In the genomic region with DNA sequence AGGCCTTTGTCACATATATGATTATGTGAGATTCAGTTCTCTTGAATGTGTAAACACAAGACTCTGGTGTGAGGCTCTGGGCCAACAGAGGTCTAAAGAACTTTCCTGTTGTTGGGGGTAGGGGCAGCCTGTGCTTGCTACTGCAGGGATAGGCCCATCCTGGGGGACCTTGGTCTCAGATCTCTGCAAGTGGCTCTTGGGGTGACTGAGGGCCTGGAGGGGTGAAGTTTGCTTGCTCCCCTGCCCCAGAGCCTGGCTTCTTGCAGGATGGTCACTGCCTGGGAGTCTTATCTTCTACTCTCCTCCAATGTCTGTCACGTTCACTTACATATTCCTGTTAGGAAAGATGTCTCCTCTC, we compare ENCODE assay signal across 9 mouse cellular contexts.
DNase-seq lines count a peak whose midpoint lies in the region; ATAC-seq and TF ChIP-seq lines count a peak whose summit lies in the region.
"Had no signal": no experiment of that assay in that cellular context is flagged by ENCODE, and none has a peak within 500 bp of the region (broad histone marks: within the 10 kb centered on the region; RNA-seq: fewer than 3 reads in every experiment).

No protein-coding gene starts in this region.

- no peaks in the 10 kb centered on the region for H3K9me3 ChIP-seq in heart, embryonic 10.5 days
- H3K9me3 ChIP-seq in ES-Bruce4 (replicated peaks; ENCODE audit: control insufficient read depth, insufficient read depth, low read length, poor library complexity, severe bottlenecking), result no peaks in the 10 kb centered on the region
- H3K9me3 ChIP-seq in forebrain, embryonic 16.5 days (ENCODE audit: control insufficient read depth, low read length), result no peaks in the 10 kb centered on the region
- no peaks in the 10 kb centered on the region for H3K9me3 ChIP-seq in limb, embryonic 14.5 days (ENCODE audit: control insufficient read depth, low read length)

- H3K9ac ChIP-seq in ES-Bruce4 (ENCODE audit: low read depth, poor library complexity, severe bottlenecking), result peak overlapping the region; percentile 38
- no peak overlapping the region for H3K9ac ChIP-seq in forebrain, embryonic 16.5 days (replicated peaks; ENCODE audit: low read depth, low read length)
- H3K9ac ChIP-seq in limb, embryonic 14.5 days (ENCODE audit: low read depth, low read length, severe bottlenecking), result peak overlapping the region; percentile 16; the same call in 1 of the 2 replicates

- peak; percentile 30 for ATAC-seq in forebrain, embryonic 16.5 days
- no peak for ATAC-seq in limb, embryonic 14.5 days (ENCODE audit: low FRiP score, low read depth)
- no peak for ATAC-seq in granulocyte monocyte progenitor cell, adult 5-6 weeks (replicated peaks; ENCODE audit: poor library complexity, severe bottlenecking)

- no peak for DNase-seq in heart, embryonic 10.5 days (ENCODE audit: low spot score)
- no peak for DNase-seq in heart, postnatal 36 days
- DNase-seq in limb, embryonic 14.5 days (ENCODE audit: low spot score), result no peak
- no peak for DNase-seq in cerebellum, adult 11-12 months
- no peak for DNase-seq in retina, postnatal 1 day
- DNase-seq: gastrocnemius, postnatal 14 days had no signal

- H3K4me1 ChIP-seq in heart, embryonic 10.5 days, result peaks cover 24% of the 10 kb centered on the region
- H3K4me1 ChIP-seq in ES-Bruce4 (ENCODE audit: control insufficient read depth, insufficient read depth, low read length), result peaks cover 13% of the 10 kb centered on the region
- peaks cover 17% of the 10 kb centered on the region for H3K4me1 ChIP-seq in forebrain, embryonic 16.5 days (replicated peaks; ENCODE audit: control insufficient read depth, insufficient read depth, low read length)
- H3K4me1 ChIP-seq in limb, embryonic 14.5 days (ENCODE audit: control insufficient read depth, insufficient read depth, low read length), result peaks cover 28% of the 10 kb centered on the region

- no peak overlapping the region for H3K4me3 ChIP-seq in heart, embryonic 10.5 days
- no peak overlapping the region for H3K4me3 ChIP-seq in ES-Bruce4 (ENCODE audit: low read depth, low read length)
- H3K4me3 ChIP-seq in forebrain, embryonic 16.5 days (replicated peaks; ENCODE audit: low read length), result no peak overlapping the region
- no peak overlapping the region for H3K4me3 ChIP-seq in limb, embryonic 14.5 days (replicated peaks; ENCODE audit: low read length)

- WGBS in heart, embryonic 10.5 days, result 39% methylated on average over 1 of the region's 1 CpGs
- WGBS in forebrain, embryonic 16.5 days, result 86% methylated on average over 1 of the region's 1 CpGs
- WGBS in limb, embryonic 14.5 days, result 81% methylated on average over 1 of the region's 1 CpGs

- H3K36me3 ChIP-seq in heart, embryonic 10.5 days, result no peaks in the 10 kb centered on the region
- H3K36me3 ChIP-seq in ES-Bruce4 (ENCODE audit: control insufficient read depth, insufficient read depth, low read length, poor library complexity, severe bottlenecking), result no peaks in the 10 kb centered on the region
- no peaks in the 10 kb centered on the region for H3K36me3 ChIP-seq in forebrain, embryonic 16.5 days (ENCODE audit: control insufficient read depth, insufficient read depth)
- no peaks in the 10 kb centered on the region for H3K36me3 ChIP-seq in limb, embryonic 14.5 days (ENCODE audit: control insufficient read depth, insufficient read depth, low read length)

- no peaks in the 10 kb centered on the region for H3K27me3 ChIP-seq in heart, embryonic 10.5 days (ENCODE audit: insufficient read depth, poor library complexity, severe bottlenecking)
- H3K27me3 ChIP-seq in ES-Bruce4 (ENCODE audit: control insufficient read depth, insufficient read depth, low read length, poor library complexity, severe bottlenecking), result no peaks in the 10 kb centered on the region
- no peaks in the 10 kb centered on the region for H3K27me3 ChIP-seq in forebrain, embryonic 16.5 days (replicated peaks; ENCODE audit: control insufficient read depth, insufficient read depth, low read length)
- no peaks in the 10 kb centered on the region for H3K27me3 ChIP-seq in limb, embryonic 14.5 days (ENCODE audit: control insufficient read depth, insufficient read depth, low read length)

- no peak overlapping the region for H3K4me2 ChIP-seq in forebrain, embryonic 16.5 days (ENCODE audit: low read length)
- H3K4me2 ChIP-seq in limb, embryonic 14.5 days (replicated peaks; ENCODE audit: low read depth, low read length, severe bottlenecking), result no peak overlapping the region

- no peak for TF ChIP-seq EP300 in ES-Bruce4 (IDR thresholded peaks at IDR 0.05; ENCODE audit: insufficient read depth, low read depth, low read length)

- intact Hi-C loops in heart, postnatal 36 days (cut with DNase I), result no loop called here

- peak overlapping the region; percentile 75 for H3K27ac ChIP-seq in heart, embryonic 10.5 days
- peak overlapping the region; percentile 96 for H3K27ac ChIP-seq in ES-Bruce4 (ENCODE audit: insufficient read depth, low read length)
- no peak overlapping the region; the same call in 1 of the 2 replicates for H3K27ac ChIP-seq in forebrain, embryonic 16.5 days (ENCODE audit: low read length)
- peak overlapping the region; percentile 75 for H3K27ac ChIP-seq in limb, embryonic 14.5 days (replicated peaks; ENCODE audit: low read depth, low read length)

- TF ChIP-seq POLR2A in ES-Bruce4 (IDR thresholded peaks at IDR 0.05; ENCODE audit: insufficient read depth, low read length), result no peak
- no peak for TF ChIP-seq POLR2A in limb, embryonic 14.5 days (IDR thresholded peaks at IDR 0.05; ENCODE audit: borderline replicate concordance, extremely low read depth, insufficient read depth, insufficient read length)

- TF ChIP-seq CTCF in ES-Bruce4 (IDR thresholded peaks at IDR 0.05; ENCODE audit: low read depth, low read length), result no peak
